8 mouse cellular contexts compared by ENCODE assay signal in genomic region chr12:3780931-3781471, GRCm38 (mm10). TPM values are rescaled to one million over a fixed set of nuclear protein-coding genes. Genes with fewer than 3 reads are reported as not detected.
DNase-seq lines count a peak whose midpoint lies in the region; ATAC-seq and TF ChIP-seq lines count a peak whose summit lies in the region.

No protein-coding gene starts in this region.

- 44% methylated on average over 7 of the region's 7 CpGs for WGBS in forebrain, embryonic 12.5 days
- 17% methylated on average over 7 of the region's 7 CpGs for WGBS in intestine, embryonic 16.5 days

- ATAC-seq in forebrain, embryonic 12.5 days (ENCODE audit: low FRiP score), result peak; percentile 31; the same call in 1 of the 2 replicates
- peak; percentile 65 for ATAC-seq in intestine, embryonic 16.5 days

- in situ Hi-C loops in ES-E14 (cut with MboI; ENCODE audit: low sequenced_read_pairs in 2 of 2, unreplicated experiment in 2 of 2), result no loop called here

- H3K4me3 ChIP-seq in ES-E14 (ENCODE audit: insufficient read depth in 1 of 2, low read depth in 1 of 2, low read length in 2 of 2, poor library complexity in 1 of 2, severe bottlenecking in 1 of 2), result peak overlapping the region; percentile 10 to 19; a peak in 1 of 4 replicates
- H3K4me3 ChIP-seq in forebrain, embryonic 12.5 days (replicated peaks), result no peak overlapping the region
- H3K4me3 ChIP-seq in intestine, embryonic 16.5 days (ENCODE audit: low read length), result no peak overlapping the region
- H3K4me3 ChIP-seq in megakaryocyte, embryonic 14.5 days (replicated peaks), result peak overlapping the region; percentile 83

- no peaks in the 10 kb centered on the region for H3K9me3 ChIP-seq in ES-E14 (ENCODE audit: control insufficient read depth, insufficient read depth, low read depth, low read length)
- H3K9me3 ChIP-seq in forebrain, embryonic 12.5 days, result no peaks in the 10 kb centered on the region
- H3K9me3 ChIP-seq in intestine, embryonic 16.5 days (ENCODE audit: control insufficient read depth, low read length), result no peaks in the 10 kb centered on the region
- H3K9me3 ChIP-seq in megakaryocyte, embryonic 14.5 days, result no peaks in the 10 kb centered on the region

- peak; percentile 16 to 19 for DNase-seq in gastrocnemius, adult 8-10 months (ENCODE audit: low spot score in 2 of 2)
- DNase-seq in gastrocnemius, postnatal 25 days, result no peak
- peak; percentile 50 for DNase-seq in ES-E14 (ENCODE audit: low read depth, low spot score)
- peak; percentile 24 to 26 for DNase-seq in thymus, postnatal 10 days (ENCODE audit: low spot score in 2 of 2)
- DNase-seq in cerebellum, adult 9-11 months, result no peak

- H3K4me2 ChIP-seq in forebrain, embryonic 12.5 days, result no peak overlapping the region
- peak overlapping the region; percentile 29 for H3K4me2 ChIP-seq in intestine, embryonic 16.5 days (ENCODE audit: low read depth, low read length)

- peak overlapping the region; percentile 77 for H3K27ac ChIP-seq in ES-E14 (ENCODE audit: insufficient read depth, low read depth, low read length, poor library complexity, severe bottlenecking)
- H3K27ac ChIP-seq in forebrain, embryonic 12.5 days, result peak overlapping the region; percentile 43
- H3K27ac ChIP-seq in intestine, embryonic 16.5 days (ENCODE audit: low read length), result peak overlapping the region; percentile 98

- peaks cover 17% of the 10 kb centered on the region for H3K27me3 ChIP-seq in forebrain, embryonic 12.5 days
- no peaks in the 10 kb centered on the region for H3K27me3 ChIP-seq in intestine, embryonic 16.5 days (replicated peaks; ENCODE audit: control insufficient read depth, insufficient read depth, low read length)
- no peaks in the 10 kb centered on the region for H3K27me3 ChIP-seq in megakaryocyte, embryonic 14.5 days (replicated peaks)

- H3K36me3 ChIP-seq in ES-E14 (ENCODE audit: control insufficient read depth, insufficient read depth, low read length, poor library complexity, severe bottlenecking), result no peaks in the 10 kb centered on the region
- H3K36me3 ChIP-seq in forebrain, embryonic 12.5 days (replicated peaks), result no peaks in the 10 kb centered on the region; the same call in 1 of the 2 replicates
- H3K36me3 ChIP-seq in intestine, embryonic 16.5 days (ENCODE audit: control insufficient read depth, insufficient read depth, low read length), result no peaks in the 10 kb centered on the region
- no peaks in the 10 kb centered on the region for H3K36me3 ChIP-seq in megakaryocyte, embryonic 14.5 days (replicated peaks; ENCODE audit: low read length)

- H3K4me1 ChIP-seq in ES-E14 (ENCODE audit: control insufficient read depth in 2 of 2, insufficient read depth in 2 of 2, low read length in 2 of 2, poor library complexity in 1 of 2), result peaks cover 0 to 22% of the 10 kb centered on the region in 2 experiments; a peak in 3 of 4 replicates
- H3K4me1 ChIP-seq in forebrain, embryonic 12.5 days, result peaks cover 37% of the 10 kb centered on the region
- peaks cover 76% of the 10 kb centered on the region for H3K4me1 ChIP-seq in intestine, embryonic 16.5 days (ENCODE audit: control insufficient read depth, insufficient read depth, low read length)
- peaks cover 88% of the 10 kb centered on the region for H3K4me1 ChIP-seq in megakaryocyte, embryonic 14.5 days

- no peak overlapping the region for H3K9ac ChIP-seq in ES-E14 (ENCODE audit: insufficient read depth, low read depth, low read length, poor library complexity, severe bottlenecking)
- no peak overlapping the region for H3K9ac ChIP-seq in forebrain, embryonic 12.5 days
- peak overlapping the region; percentile 31; the same call in 1 of the 2 replicates for H3K9ac ChIP-seq in intestine, embryonic 16.5 days (ENCODE audit: low read depth, low read length)

TF ChIP-seq in ES-E14, 5 proteins besides CTCF, POLR2A, EP300 and RAD21:
- no peak for TF ChIP-seq HCFC1 (IDR thresholded peaks at IDR 0.05; ENCODE audit: borderline replicate concordance, insufficient read depth, low read length)

RNA-seq across cellular contexts. Expression of gene Dnmt3a, which starts 24.8 kb away (rescaled TPM):
- 10 to 100 TPM; 43.3 to 60.4 (median 52.8) TPM for total RNA-seq in gastrocnemius, adult 8-10 months (2022)
- total RNA-seq in gastrocnemius, postnatal 25 days (2021), result 100 to 1,000 TPM; 107 to 110 TPM
- 77.0 and 90.9 TPM in 2 replicates for total RNA-seq in ES-E14 (2012; rRNA removed)
- 139 and 146 TPM in 2 replicates for polyA plus RNA-seq in forebrain, embryonic 12.5 days (2016; fragmentation: Nextera tagmentation; extraction: Ambion mirVana)
- 52.8 and 53.8 TPM in 2 replicates for polyA plus RNA-seq in intestine, embryonic 16.5 days (2015; fragmentation: Nextera tagmentation; extraction: Ambion mirVana)
- 27.5 and 30.1 TPM in 2 replicates for polyA plus RNA-seq in megakaryocyte, embryonic 14.5 days (2012; ENCODE audit: insufficient read depth, low replicate concordance)

Comparison
In these comparisons a context has a peak if more than half of its experiments do, and no peak if none do; other contexts are left out.
1. DNase-seq: peak in gastrocnemius, adult 8-10 months (2 of 2), ES-E14 (single experiment) and thymus, postnatal 10 days (2 of 2); none in gastrocnemius, postnatal 25 days (single experiment) and cerebellum, adult 9-11 months (single experiment).
2. H3K27ac ChIP-seq: peak in every context shown above with its lines; median percentile 98 in intestine, embryonic 16.5 days; 77 in ES-E14; 43 in forebrain, embryonic 12.5 days.
3. H3K4me3 ChIP-seq: peak in ES-E14 (2 of 2) and megakaryocyte, embryonic 14.5 days (single experiment); none in forebrain, embryonic 12.5 days (single experiment) and intestine, embryonic 16.5 days (single experiment).